Mouse (Mus musculus): ENCODE results near the gene Msh5. TPM values are rescaled to one million over a fixed set of nuclear protein-coding genes. Genes with fewer than 3 reads are reported as not detected.

The Msh5 gene
- polyA plus RNA-seq, 1 experiment from 2014 or later, result 1.8 TPM

DNA sequence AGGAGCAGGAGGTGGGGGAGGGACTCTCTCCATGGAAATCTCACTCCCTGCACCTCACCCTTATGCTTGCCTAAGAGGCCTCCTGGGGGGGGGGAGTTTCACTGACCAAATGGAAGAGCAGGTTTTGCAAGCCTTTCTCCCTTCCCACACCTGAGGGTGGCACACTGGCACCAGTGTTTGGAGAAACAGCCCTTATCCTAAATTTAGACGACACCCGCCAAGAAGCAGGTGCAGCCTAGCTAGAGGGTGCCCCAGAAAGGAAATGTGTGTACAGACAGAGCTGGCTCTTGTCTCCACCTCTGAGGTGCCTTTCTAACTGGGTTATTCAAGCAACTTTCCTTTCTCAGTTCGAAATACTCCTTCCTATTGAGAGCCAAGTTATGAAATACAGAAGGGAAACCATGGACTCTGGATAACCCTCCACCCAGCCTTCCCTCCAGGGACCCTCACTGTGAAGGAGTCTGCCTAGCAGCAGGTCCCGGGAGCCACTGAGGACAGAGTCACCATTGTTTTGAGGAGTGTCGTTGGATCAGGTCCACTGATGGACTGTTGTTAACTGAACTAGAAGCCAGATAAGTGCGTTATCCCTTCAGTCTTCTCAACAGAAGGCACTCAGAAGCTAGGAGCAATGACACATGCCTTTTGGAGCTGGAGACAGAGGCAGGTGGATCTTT is 24.1 kb upstream of the Msh5 start:
- ATAC-seq (peak; percentile 52), DNase-seq (ENCODE audit: low spot score) (peak; percentile 70)
- Histone ChIP-seq H3K9me3 (ENCODE audit: low read length) (no peaks in the 10 kb centered on the region), H3K36me3 (ENCODE audit: insufficient read depth, low read length) (no peaks in the 10 kb centered on the region), H3K27ac (ENCODE audit: low read length) (no peak overlapping the region), H3K9ac (replicated peaks; ENCODE audit: low read depth) (no peak overlapping the region), H3K4me1 (ENCODE audit: insufficient read depth, low read depth, low read length) (peaks cover under 1% of the 10 kb centered on the region; the same call in 1 of the 2 replicates), H3K27me3 (replicated peaks; ENCODE audit: insufficient read depth, low read length) (0 out of 2 replicates have a peak, but pooled peaks cover 3% of the 10 kb centered on the region), H3K4me2 (replicated peaks; ENCODE audit: low read depth, low read length) (no peak overlapping the region), H3K4me3 (ENCODE audit: low read depth, low read length) (no peak overlapping the region)
- no peak for TF ChIP-seq EP300 (IDR thresholded peaks at IDR 0.05)
- peak; percentile 32; the same call in 1 of the 2 replicates for TF ChIP-seq CTCF (IDR thresholded peaks at IDR 0.05)
- whole genome bisulfite sequencing, result 45% methylated on average over 6 of the region's 6 CpGs

DNA sequence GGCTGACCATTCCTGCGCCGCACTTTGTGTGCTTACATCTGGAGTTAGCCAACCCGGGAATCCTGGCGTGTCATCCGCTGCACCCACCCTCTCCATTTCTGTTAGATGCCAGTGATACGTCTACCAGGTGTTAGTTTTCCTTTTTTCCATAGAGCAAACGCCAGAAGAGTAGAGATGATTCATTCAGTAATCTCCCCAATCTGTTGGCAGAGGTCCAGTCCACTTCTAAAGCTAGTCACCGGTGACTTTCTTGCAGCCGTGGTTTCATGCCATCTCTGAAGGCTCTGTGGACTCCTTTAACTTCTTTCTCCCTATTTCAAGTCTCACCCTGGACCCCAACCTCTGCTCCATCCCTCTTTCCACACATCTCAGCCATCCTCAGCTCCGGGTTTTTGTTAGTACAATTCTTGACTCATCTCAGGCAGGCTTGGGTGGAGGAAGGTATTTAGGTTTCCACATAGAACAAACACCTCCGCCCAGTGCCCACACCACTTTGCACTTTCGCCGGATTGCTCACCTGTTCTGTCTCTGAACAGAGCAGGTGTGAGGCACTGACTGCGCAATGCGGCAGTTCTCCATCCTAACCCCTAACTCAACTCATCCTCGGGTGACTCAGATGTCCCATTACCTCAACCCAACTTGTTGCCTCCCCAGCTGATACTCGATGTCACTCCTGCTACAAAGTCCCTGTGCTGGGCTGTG is 21.8 kb upstream of the Msh5 start:
- TF ChIP-seq CTCF (IDR thresholded peaks at IDR 0.05) (no peak), EP300 (IDR thresholded peaks at IDR 0.05) (peak; percentile 54; the same call in 1 of the 2 replicates)

DNA sequence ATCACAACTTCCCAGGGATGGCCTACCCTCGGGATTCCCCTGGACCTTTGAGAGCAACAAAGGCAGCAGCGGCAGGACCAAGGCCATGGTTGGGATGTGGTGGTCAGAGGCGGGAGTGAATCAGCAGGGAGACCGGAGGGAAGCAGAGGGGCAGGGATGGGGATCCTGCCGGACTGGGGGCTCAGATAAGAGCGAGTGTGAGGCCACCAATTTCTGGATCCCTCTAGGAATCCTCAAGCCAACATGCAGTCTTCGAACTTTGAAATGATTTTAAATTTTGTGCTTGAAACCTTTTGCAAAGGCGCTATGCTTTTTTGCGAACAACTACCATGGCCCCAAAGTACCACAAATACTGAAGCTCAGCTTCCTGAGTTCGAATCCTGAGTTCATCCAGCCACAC is 19.5 kb upstream of the Msh5 start, which contains the start of gene Mpig6b:
Gene Mpig6b, minus strand, starts transcription at position 101 of the 400 bp plus-strand sequence.
- Histone ChIP-seq H3K9ac (replicated peaks; ENCODE audit: low read depth) (peak within 1 kb of the TSS; percentile 29; the same call in 1 of the 2 replicates), H3K27me3 (replicated peaks; ENCODE audit: insufficient read depth, low read length) (0 out of 2 replicates have a peak, but pooled peaks cover 3% of the 10 kb centered on the region), H3K4me1 (ENCODE audit: insufficient read depth, low read depth, low read length) (peaks cover 6% of the 10 kb centered on the region; the same call in 1 of the 2 replicates), H3K4me2 (replicated peaks; ENCODE audit: low read depth, low read length) (peak within 1 kb of the TSS; percentile 70), H3K9me3 (ENCODE audit: low read length) (no peaks in the 10 kb centered on the region), H3K4me3 (ENCODE audit: low read depth, low read length) (peak within 1 kb of the TSS; percentile 39), H3K36me3 (ENCODE audit: insufficient read depth, low read length) (peaks cover 7% of the 10 kb centered on the region; the same call in 1 of the 2 replicates), H3K27ac (ENCODE audit: low read length) (peak within 1 kb of the TSS; percentile 83)
- TF ChIP-seq EP300 (IDR thresholded peaks at IDR 0.05) (no peak), CTCF (IDR thresholded peaks at IDR 0.05) (no peak)
- WGBS, result 55% methylated on average over 10 of the region's 10 CpGs
- no peak for ATAC-seq
- no peak for DNase-seq (ENCODE audit: low spot score)

More for the DNA sequence above, 21.8 kb upstream of the Msh5 start:
- H3K9me3 ChIP-seq (ENCODE audit: low read length), result no peaks in the 10 kb centered on the region
- no peaks in the 10 kb centered on the region for H3K36me3 ChIP-seq (ENCODE audit: insufficient read depth, low read length)
- H3K4me3 ChIP-seq (ENCODE audit: low read depth, low read length), result no peak overlapping the region
- 0 out of 2 replicates have a peak, but pooled peaks cover 3% of the 10 kb centered on the region for H3K27me3 ChIP-seq (replicated peaks; ENCODE audit: insufficient read depth, low read length)
- H3K4me1 ChIP-seq (ENCODE audit: insufficient read depth, low read depth, low read length), result peaks cover 6% of the 10 kb centered on the region; the same call in 1 of the 2 replicates
- H3K9ac ChIP-seq (replicated peaks; ENCODE audit: low read depth), result no peak overlapping the region
- ATAC-seq (peak; percentile 29), DNase-seq (ENCODE audit: low spot score) (peak; percentile 67)
- no peak overlapping the region for H3K27ac ChIP-seq (ENCODE audit: low read length)
- 54% methylated on average over 17 of the region's 17 CpGs for WGBS
- H3K4me2 ChIP-seq (replicated peaks; ENCODE audit: low read depth, low read length), result no peak overlapping the region

DNA sequence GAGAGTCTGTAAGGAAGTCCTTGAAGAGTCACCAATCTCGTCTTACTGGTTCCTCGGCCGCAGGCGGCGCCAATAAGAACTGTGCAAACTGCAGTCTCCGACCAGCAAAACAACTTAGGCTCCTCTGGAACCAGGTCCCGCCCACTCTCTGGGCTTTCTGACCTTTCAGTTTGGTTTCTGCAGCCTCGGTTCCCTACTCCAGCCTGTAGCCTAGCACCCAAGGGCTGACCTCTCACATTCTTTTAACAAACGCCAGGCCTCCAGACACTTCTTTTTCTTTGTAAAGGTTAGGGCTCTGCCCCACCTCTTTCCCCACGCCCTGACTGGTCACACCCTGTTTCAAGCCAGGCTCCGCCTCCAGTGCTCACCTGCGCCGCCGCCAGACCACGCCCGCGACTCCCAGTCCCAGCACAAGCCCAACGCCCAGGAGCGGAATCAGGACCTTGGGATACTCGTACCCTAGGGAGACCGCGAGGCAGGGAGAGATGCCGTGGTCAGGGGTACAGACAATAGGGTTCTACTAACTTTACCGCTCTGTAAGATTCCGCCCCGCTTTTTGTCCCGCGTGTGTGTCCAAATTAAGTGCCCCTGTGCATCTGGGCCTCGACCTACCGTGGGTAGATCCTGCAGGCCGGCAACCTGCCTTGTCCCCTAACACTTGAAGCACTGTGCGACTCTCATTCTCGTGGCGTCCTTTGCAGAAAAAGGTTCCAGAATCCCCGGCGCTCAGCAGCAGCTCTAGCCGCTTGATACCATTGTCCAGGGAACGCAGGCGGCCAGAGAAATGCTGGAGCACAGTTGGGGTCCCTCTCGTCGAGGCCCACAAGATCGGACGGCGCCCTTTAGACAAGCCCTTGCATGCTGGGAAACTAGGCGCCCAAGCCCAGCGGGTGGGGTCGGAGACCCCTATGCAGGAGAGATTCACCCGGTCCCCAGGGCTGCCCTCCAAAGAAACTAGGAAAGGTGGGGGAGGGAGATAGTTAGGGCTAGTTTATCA is 18.7 kb upstream of the Msh5 start, which contains the start of gene Ly6g6c:
Gene Ly6g6c, plus strand, starts transcription at position 438 of the 997 bp plus-strand sequence.
- no peaks in the 10 kb centered on the region for H3K9me3 ChIP-seq (ENCODE audit: low read length)
- H3K27me3 ChIP-seq (replicated peaks; ENCODE audit: insufficient read depth, low read length), result 0 out of 2 replicates have a peak, but pooled peaks cover 3% of the 10 kb centered on the region
- 4% methylated on average over 48 of the region's 48 CpGs for WGBS
- peak within 1 kb of the TSS; percentile 70 for H3K4me2 ChIP-seq (replicated peaks; ENCODE audit: low read depth, low read length)
- peak within 1 kb of the TSS; percentile 39 for H3K4me3 ChIP-seq (ENCODE audit: low read depth, low read length)
- peak within 1 kb of the TSS; percentile 83 for H3K27ac ChIP-seq (ENCODE audit: low read length)
- peak within 1 kb of the TSS; percentile 29; the same call in 1 of the 2 replicates for H3K9ac ChIP-seq (replicated peaks; ENCODE audit: low read depth)
- DNase-seq (ENCODE audit: low spot score) (peak; percentile 95), ATAC-seq (peak; percentile 90)
- TF ChIP-seq CTCF (IDR thresholded peaks at IDR 0.05) (peak; percentile 40), EP300 (IDR thresholded peaks at IDR 0.05) (no peak)
- peaks cover 8% of the 10 kb centered on the region for H3K4me1 ChIP-seq (ENCODE audit: insufficient read depth, low read depth, low read length)
- H3K36me3 ChIP-seq (ENCODE audit: insufficient read depth, low read length), result peaks cover 7% of the 10 kb centered on the region; the same call in 1 of the 2 replicates

DNA sequence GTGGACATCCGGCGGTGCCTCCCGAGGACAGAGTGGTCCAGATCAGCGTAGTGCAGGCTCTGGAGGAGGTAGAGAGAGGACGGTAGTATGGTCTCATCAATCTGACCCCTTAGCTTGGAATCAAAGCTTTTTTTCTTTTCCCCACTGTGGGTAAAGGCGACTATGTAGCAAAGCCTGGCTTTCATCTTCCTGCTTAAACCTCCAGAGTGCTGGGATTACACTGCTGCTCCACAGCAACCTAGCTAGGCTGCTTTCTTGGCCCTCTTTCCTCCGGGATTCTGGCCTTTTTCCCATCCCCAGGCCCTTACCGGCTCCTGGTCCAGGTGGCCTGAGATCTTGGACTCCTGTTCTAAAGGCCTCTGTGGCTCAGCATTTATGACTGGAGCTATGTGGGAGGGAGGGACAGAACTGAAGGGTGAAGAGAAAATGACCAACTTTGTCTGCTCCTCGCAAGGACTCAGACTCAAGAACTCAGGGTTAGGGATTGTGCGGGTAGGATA is 17.9 kb upstream of the Msh5 start:
- 24% methylated on average over 10 of the region's 10 CpGs for WGBS
- Histone ChIP-seq H3K4me3 (ENCODE audit: low read depth, low read length) (peak overlapping the region; percentile 39), H3K4me1 (ENCODE audit: insufficient read depth, low read depth, low read length) (peaks cover 12% of the 10 kb centered on the region), H3K4me2 (replicated peaks; ENCODE audit: low read depth, low read length) (peak overlapping the region; percentile 70), H3K27me3 (replicated peaks; ENCODE audit: insufficient read depth, low read length) (0 out of 2 replicates have a peak, but pooled peaks cover 3% of the 10 kb centered on the region), H3K27ac (ENCODE audit: low read length) (peak overlapping the region; percentile 83), H3K36me3 (ENCODE audit: insufficient read depth, low read length) (peaks cover 7% of the 10 kb centered on the region; the same call in 1 of the 2 replicates), H3K9ac (replicated peaks; ENCODE audit: low read depth) (no peak overlapping the region; the same call in 1 of the 2 replicates), H3K9me3 (ENCODE audit: low read length) (no peaks in the 10 kb centered on the region)
- TF ChIP-seq CTCF (IDR thresholded peaks at IDR 0.05), result no peak
- TF ChIP-seq EP300 (IDR thresholded peaks at IDR 0.05), result no peak
- DNase-seq (ENCODE audit: low spot score) (no peak), ATAC-seq (peak; percentile 27)

Measured in lung, postnatal 0 days (tissue).